Mouse (Mus musculus): ENCODE results near the gene Ptpn13. TPM values are rescaled to one million over a fixed set of nuclear protein-coding genes. Genes with fewer than 3 reads are reported as not detected.

Ptpn13 gene
- total RNA-seq, 4 experiments from 2014 or later, result 25.3 to 65.4 (median 41.0) TPM

GRCm38 (mm10) chr5:103423305-103423926 lies 1.6 kb upstream of the Ptpn13 start:
- no peak for DNase-seq

GRCm38 (mm10) chr5:103423927-103424315 lies 1.1 kb upstream of the Ptpn13 start:
- no peak for DNase-seq

GRCm38 (mm10) chr5:103425363-103426031 lies 505 bp downstream of the Ptpn13 start:
- DNase-seq, result peak; percentile 22

DNA sequence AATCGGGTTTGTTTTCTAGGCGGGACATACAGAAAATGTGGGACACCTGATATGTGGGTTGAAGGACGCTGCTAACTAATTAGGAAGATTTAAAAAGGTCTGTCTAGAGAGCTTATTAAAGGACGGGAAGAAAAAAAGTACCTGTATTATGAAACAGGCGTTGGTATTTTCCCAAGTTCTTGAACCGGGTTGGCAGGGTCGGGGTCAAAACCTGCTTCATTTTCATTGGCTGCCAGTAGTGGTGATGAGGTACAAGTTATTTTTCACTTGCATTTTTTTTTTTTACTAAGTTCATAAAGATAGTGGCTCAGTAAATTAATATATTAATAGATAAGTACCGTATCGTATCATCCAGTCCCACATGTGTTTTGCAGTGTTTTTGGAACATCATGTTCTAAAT lies 1.3 kb downstream of the Ptpn13 start:
- DNase-seq, result no peak

- no peak for DNase-seq
Measured at GRCm38 (mm10) chr5:103430986-103431385, 6.0 kb downstream of the Ptpn13 start.

GRCm38 (mm10) chr5:103431479-103431878 lies 6.5 kb downstream of the Ptpn13 start:
- DNase-seq, result no peak

GRCm38 (mm10) chr5:103436039-103436944 lies 11.3 kb downstream of the Ptpn13 start:
- peak; percentile 15 for DNase-seq

GRCm38 (mm10) chr5:103437714-103438113 lies 12.7 kb downstream of the Ptpn13 start:
- DNase-seq, result no peak

GRCm38 (mm10) chr5:103439171-103439570 lies 14.2 kb downstream of the Ptpn13 start:
- DNase-seq, result no peak

DNA sequence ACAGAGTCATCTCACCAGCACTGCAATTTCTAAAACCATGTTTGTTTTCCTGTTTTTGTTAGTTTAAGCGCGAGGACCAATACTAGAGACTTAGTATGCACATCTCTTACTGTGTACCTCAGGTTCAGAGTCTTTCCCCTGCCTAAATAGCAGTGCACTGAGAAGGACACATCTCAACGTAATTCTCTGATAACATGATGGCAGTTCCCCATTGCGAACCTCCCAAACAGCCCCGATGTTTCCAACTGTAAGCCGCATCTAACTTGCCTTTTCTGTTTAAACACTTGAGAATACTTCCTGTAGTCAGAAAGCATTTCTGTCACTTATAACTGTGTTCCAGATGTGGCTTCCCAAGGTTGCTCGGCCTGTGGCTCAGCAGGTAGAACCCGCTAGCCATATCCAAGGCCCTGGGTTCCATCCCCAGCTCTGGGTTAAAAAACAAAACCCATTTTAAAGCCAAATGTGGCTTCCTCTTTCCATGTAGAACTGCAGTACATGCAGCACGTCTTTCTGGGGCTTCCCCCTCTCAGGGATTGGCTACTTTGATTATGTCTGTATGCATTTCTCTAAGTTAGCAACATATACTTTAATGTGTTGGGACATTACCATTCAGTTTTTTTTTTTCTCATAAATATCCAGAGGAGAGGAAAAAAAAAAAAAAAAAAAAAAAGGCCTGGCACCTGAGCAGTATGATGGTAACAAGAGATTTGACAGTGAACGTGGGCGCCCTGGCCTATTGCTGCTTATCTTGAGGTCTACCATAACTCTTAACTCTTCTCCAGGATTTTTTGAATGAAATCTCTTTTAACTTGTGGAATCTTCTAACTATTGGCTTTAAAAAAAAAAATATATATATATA lies 15.7 kb downstream of the Ptpn13 start:
- no peak for DNase-seq

GRCm38 (mm10) chr5:103441706-103442105 lies 16.7 kb downstream of the Ptpn13 start:
- no peak for DNase-seq

DNA sequence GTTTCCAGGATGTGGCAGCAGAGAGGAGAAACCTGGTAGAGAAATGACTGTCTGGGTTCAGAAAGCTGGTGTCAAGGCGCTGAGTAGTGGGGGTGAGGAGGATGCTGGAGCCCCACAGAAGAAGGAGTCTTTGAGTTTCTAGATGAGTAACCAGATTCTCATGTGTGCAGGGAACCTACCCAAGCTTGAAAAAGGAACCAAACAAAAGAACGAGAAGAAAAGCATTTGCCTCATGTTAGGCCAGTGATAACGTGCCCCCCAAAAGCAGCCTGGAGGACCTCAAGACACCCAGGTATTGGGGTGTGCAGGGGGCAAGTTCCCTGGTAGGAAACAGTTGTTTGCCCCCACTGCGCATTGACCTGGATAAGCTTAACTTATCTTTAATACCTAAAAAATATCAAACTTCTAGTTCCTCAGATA lies 17.3 kb downstream of the Ptpn13 start:
- DNase-seq, result no peak

- DNase-seq, result no peak
Measured at GRCm38 (mm10) chr5:103442921-103443320, 17.9 kb downstream of the Ptpn13 start.

GRCm38 (mm10) chr5:103445383-103445782 lies 20.4 kb downstream of the Ptpn13 start:
- no peak for DNase-seq

DNA sequence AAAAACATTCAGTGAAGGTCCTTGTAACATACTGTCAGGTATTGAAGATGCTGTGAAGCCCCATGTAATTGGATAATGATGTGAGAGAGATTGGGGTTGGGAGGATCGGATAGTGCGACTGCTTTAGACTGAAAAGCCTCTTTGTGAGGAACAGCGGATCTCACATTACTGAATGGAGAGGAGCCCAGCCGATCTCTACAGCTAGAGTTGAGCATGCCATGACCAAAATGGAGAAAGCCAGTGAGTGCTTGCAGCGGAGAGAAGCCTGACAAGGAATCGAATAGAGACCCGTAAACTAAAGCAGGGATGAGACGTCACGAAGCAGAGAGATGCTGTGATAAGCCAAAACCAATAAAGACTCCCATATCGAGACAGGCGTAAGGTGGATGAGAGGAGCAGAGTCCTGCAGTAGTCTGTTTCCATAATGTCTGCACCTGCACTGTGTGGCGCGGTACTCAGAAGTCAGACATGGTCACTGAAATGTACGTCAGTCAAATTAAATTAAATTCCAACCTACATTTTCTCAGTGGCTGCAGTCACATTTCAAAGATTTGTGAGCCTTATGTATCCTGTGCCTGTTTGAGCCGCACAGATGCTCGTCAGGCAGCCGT lies 22.9 kb downstream of the Ptpn13 start:
- DNase-seq, result no peak

GRCm38 (mm10) chr5:103448470-103448869 lies 23.5 kb downstream of the Ptpn13 start:
- no peak for DNase-seq

GRCm38 (mm10) chr5:103450663-103451062 lies 25.7 kb downstream of the Ptpn13 start:
- no peak for DNase-seq

DNA sequence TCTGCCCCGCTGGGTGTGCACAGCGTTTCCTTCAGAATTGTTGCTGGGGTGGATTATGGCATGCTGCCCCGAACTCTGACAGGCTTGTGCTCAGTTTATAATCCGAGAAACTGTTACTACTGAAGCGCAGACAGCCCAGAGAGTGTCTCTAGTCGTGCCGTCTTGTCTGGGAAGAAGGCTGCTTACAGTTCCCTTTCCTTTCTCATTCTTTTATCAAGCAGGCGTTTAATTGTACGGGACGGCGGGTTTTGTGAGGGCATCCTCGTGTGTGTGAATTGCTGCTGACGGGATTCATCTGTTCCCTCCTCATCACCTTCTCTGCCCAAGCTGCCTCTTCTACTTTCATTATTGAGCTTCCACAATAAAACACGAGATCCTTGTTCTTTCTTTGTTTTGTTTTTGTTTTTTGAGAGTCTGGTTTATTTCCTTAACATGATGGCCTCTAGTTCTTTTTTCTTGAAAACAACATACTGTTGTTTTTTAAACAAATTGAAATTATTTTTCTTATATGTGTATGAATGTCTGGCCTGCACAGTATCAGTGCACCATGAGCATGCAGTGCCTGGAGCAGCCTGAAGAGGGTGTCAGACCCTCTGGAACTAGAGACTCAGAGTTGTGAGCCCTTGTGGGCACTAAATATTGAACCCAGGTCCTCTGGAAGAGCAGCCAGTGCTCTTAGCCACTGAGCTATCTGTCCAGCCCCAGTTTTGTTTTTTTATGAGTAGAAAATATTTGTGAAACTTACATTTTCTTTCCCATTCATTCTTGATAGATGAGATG lies 28.6 kb downstream of the Ptpn13 start:
- no peak for DNase-seq

DNA sequence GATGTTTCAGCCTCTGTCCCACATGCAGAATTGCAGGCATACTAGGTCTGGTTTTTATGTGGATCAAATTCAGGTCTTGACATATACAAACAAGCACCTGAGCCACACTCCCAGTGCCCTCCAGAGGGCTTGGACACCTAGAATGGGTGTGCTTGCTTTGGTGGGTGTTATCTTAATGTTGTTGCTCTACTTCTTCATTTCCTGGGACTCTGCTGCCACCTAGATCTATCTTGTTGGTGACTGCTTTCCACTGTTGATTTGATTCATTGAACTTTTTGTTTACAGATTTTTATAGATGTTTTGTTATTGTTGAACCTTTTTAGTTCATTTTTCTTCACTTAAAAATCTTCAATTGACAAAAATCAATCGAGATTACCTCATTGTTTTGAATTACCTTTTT lies 31.8 kb downstream of the Ptpn13 start:
- DNase-seq, result no peak

DNA sequence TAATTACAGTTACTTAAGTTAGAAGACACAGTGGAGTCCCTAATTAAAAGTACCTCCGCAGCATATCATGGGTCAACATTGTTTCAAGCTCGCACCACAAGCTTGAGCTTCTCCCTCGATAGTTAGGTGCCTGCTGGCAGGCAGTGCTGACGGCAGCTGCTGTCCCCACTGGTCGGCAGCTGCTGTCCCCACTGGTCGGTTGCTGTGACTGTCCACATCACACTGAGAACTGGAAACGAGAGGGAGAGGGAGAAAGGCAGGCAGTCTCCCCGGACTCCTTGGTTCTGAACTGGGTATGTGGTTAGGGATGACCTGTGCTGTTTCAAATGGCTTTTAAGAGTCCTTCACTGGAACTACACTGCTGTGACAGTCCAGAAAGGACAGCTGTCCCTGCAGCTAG lies 33.4 kb downstream of the Ptpn13 start:
- DNase-seq, result no peak
